Mouse (Mus musculus): Measurements from ENCODE around the gene Panx3.

Panx3 gene

DNA sequence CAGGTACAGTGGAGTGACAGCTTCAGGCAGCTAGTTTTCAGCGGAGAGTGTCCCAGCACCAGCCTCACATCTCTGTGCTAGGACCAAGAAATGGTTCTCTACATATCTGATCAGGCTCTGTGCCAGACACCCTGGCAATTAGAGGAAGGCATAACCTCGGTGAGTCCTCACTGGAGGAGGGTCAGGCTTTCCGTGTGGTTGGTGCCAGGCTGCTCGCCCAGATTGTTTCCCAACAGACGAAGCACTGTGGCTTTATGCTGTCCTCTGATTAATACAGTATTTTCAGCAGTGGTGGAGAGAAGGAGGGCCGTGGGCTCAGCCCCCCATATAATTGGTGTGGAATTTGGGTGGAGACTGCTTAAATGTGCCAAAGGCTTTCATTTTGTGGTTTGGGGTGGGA, at the start of gene Panx3:
TSS of gene Panx3 (minus strand) at position 121 of the 400 bp plus-strand sequence.
- in situ Hi-C loops (cut with MboI; ENCODE audit: low pct_unique_long_range_greater_than_20kb in 1 of 2, low sequenced_read_pairs in 2 of 2, unreplicated experiment in 1 of 2), result no loop called here

- in situ Hi-C loops (cut with MboI; ENCODE audit: low pct_unique_long_range_greater_than_20kb in 1 of 2, low sequenced_read_pairs in 2 of 2, unreplicated experiment in 1 of 2), result no loop called here
Observed at GRCm38 (mm10) chr9:37716150-37716549, 47.1 kb upstream of the Panx3 start, which contains the start of gene Olfr160. Gene Olfr160 (minus strand): TSS chr9:37716250.

GRCm38 (mm10) chr9:37689970-37690686, 21.1 kb upstream of the Panx3 start:
- in situ Hi-C loops (cut with MboI; ENCODE audit: low pct_unique_long_range_greater_than_20kb in 1 of 2, low sequenced_read_pairs in 2 of 2, unreplicated experiment in 1 of 2), result loop anchor here (5.0 kb wide), 1 partner anchor 242 kb away; no protein-coding TSS in a partner anchor

GRCm38 (mm10) chr9:37687941-37688303, 18.9 kb upstream of the Panx3 start:
- in situ Hi-C loops (cut with MboI; ENCODE audit: low pct_unique_long_range_greater_than_20kb in 1 of 2, low sequenced_read_pairs in 2 of 2, unreplicated experiment in 1 of 2), result loop anchor here in 1 of 2 experiments (5.0 kb wide), 1 partner anchor 244 kb away; no protein-coding TSS in a partner anchor

DNA sequence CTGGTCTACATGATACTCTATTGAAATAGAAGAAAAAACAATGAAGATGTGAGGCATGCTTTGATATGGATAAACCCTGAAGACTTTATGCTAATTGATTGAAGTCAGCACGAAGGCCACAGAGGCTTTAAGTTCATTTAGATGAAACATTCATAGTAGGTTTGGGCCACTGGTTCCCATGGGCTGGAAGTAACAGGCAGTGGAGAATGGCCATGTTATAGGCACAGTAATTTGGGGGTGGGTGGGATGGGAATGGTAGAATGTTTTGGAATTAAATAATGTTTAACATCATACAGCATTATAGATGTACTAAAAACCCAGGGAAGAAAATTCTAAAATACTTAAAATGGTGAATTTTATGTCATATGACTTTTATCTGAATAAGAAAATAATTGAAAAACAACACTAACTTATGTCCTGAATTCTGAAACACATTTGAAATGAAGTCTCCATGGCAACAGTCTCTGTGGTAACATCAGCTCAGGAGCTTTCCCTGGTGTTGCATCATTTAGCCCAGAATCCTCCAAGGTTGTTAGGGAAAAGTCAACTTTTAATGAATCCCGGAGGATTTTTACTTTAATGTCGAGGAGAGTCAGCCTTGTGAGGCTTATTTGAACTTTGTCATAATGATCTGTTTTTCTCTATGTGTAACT, 18.4 kb upstream of the Panx3 start:
- in situ Hi-C loops (cut with MboI; ENCODE audit: low pct_unique_long_range_greater_than_20kb in 1 of 2, low sequenced_read_pairs in 2 of 2, unreplicated experiment in 1 of 2), result loop anchor here in 1 of 2 experiments (5.0 kb wide), 1 partner anchor 245 kb away; no protein-coding TSS in a partner anchor

DNA sequence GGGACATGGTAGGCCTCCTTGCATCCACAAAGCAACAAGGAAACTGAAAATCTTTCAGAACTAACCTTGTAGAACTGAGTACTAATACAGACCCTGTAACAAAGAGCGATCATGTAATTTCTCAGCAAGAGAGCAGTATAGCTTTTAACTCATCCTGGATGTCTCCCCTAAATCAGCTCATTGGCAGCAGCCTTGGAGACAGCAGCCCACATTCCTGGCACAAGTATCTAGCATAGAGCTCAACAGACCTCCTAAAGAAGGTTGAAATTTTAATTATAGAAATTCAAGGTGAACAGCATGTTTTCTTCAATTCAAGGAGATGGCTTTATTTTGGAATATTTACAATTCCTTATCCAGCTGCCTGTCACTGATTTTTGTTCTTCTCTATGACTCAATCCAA, 12.1 kb upstream of the Panx3 start:
- in situ Hi-C loops (cut with MboI; ENCODE audit: low pct_unique_long_range_greater_than_20kb in 1 of 2, low sequenced_read_pairs in 2 of 2, unreplicated experiment in 1 of 2), result no loop called here

- in situ Hi-C loops (cut with MboI; ENCODE audit: low pct_unique_long_range_greater_than_20kb in 1 of 2, low sequenced_read_pairs in 2 of 2, unreplicated experiment in 1 of 2), result no loop called here
Observed at GRCm38 (mm10) chr9:37675287-37675686, 6.3 kb upstream of the Panx3 start.

DNA sequence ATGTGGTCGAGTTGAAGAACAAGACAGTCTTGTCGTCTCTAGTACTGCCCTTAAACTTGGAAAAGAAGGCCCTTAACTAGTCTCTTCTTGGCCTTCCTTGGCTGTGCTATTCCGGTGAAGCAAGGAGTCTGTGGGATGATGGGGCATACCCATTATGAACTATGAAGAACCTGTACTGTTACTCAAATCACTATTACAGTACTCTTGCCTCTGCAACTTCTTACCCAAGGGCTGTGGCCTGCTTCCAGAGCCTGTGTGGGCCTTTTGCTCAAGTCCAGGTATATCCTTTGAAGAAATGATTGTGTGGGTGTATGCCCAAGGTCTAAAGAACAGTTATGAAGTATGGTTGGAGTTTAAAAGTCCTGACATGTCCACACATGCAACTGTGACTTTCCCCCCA, 1.2 kb upstream of the Panx3 start:
- in situ Hi-C loops (cut with MboI; ENCODE audit: low pct_unique_long_range_greater_than_20kb in 1 of 2, low sequenced_read_pairs in 2 of 2, unreplicated experiment in 1 of 2), result no loop called here

DNA sequence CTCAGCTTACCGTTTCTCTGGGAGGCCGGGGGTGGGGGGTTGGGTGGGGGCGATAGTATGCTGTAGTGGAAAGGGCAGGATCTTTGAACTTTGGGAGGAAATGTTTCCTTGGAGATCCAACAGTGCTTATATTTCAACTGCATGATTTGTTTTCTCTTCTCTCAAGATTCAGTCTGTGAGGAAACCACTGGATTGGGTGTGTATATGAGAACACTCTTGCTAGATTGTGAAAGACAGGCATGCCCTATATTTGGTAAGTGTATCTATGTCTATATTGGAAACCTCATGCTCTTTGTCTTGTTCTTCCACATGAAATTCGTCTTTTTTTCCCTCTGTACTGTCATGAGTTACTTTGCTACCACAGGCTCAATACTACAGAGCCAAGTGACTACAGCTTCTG, 643 bp upstream of the Panx3 start:
- in situ Hi-C loops (cut with MboI; ENCODE audit: low pct_unique_long_range_greater_than_20kb in 1 of 2, low sequenced_read_pairs in 2 of 2, unreplicated experiment in 1 of 2), result no loop called here

DNA sequence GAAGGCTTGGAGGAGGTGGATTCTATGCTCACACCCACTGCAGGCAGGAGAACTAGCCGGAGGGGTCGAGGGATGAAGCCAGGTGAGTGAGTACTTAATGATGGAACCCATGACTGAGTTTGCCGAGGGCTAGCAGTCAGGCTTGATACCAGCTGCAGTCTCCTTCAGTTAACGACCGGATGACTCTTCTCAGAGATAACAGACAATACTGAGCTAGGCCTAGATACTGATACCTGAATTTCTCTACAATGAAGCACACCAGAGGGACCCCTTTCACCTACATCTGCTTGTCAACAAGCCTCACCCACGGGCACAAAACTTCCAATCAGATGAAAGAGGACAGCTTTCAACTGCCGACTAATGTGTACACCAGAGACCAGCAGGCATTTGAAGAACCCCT, 3.0 kb downstream of the Panx3 start:
- in situ Hi-C loops (cut with MboI; ENCODE audit: low pct_unique_long_range_greater_than_20kb in 1 of 2, low sequenced_read_pairs in 2 of 2, unreplicated experiment in 1 of 2), result no loop called here

GRCm38 (mm10) chr9:37664604-37665003, 4.4 kb downstream of the Panx3 start:
- in situ Hi-C loops (cut with MboI; ENCODE audit: low pct_unique_long_range_greater_than_20kb in 1 of 2, low sequenced_read_pairs in 2 of 2, unreplicated experiment in 1 of 2), result no loop called here

DNA sequence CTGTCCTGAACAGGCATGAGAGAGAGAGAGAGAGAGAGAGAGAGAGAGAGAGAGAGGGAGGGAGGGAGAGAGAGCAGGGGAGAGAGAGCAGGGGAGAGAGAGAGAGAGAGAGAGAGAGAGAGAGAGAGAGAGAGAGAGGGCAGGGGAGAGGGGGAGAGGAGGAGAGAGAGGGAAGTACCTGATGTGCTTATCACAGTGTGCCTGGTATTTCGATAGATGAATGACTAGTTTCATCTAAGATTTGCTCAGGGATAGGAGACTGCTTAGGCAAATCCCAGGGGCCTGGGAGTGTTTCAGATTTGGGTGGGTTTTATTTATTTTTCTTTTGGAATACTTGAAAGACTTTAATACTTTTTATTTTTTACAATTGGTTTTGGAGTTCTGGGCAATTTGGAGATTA, 5.8 kb downstream of the Panx3 start:
- in situ Hi-C loops (cut with MboI; ENCODE audit: low pct_unique_long_range_greater_than_20kb in 1 of 2, low sequenced_read_pairs in 2 of 2, unreplicated experiment in 1 of 2), result no loop called here

- in situ Hi-C loops (cut with MboI; ENCODE audit: low pct_unique_long_range_greater_than_20kb in 1 of 2, low sequenced_read_pairs in 2 of 2, unreplicated experiment in 1 of 2), result no loop called here
Observed at GRCm38 (mm10) chr9:37659413-37659812, 9.6 kb downstream of the Panx3 start.

- in situ Hi-C loops (cut with MboI; ENCODE audit: low pct_unique_long_range_greater_than_20kb in 1 of 2, low sequenced_read_pairs in 2 of 2, unreplicated experiment in 1 of 2), result no loop called here
Observed at GRCm38 (mm10) chr9:37656931-37657481, 12.0 kb downstream of the Panx3 start, which contains the start of gene Tbrg1. Gene Tbrg1 (minus strand): TSS chr9:37657312.

GRCm38 (mm10) chr9:37656439-37656881, 12.6 kb downstream of the Panx3 start:
- in situ Hi-C loops (cut with MboI; ENCODE audit: low pct_unique_long_range_greater_than_20kb in 1 of 2, low sequenced_read_pairs in 2 of 2, unreplicated experiment in 1 of 2), result no loop called here

DNA sequence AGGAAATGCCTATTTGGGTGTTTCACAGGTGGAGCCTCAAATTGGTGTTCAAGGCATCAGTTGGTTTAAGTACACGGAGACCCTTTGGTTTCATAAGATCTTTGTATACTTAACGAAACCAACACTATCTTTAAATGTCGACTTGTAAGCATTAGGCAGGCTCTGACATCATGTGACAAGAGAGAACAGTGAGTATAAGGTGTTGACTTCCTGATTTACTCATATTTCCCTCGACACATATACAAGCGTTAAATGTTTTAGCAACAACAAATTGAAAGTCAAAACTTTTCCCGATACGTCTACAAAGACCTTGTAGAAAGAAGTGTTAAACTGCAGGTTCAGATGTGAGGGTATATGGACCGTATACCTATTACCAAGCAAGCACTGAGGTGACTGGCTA, 13.1 kb downstream of the Panx3 start:
- in situ Hi-C loops (cut with MboI; ENCODE audit: low pct_unique_long_range_greater_than_20kb in 1 of 2, low sequenced_read_pairs in 2 of 2, unreplicated experiment in 1 of 2), result no loop called here

GRCm38 (mm10) chr9:37653836-37654235, 15.2 kb downstream of the Panx3 start:
- in situ Hi-C loops (cut with MboI; ENCODE audit: low pct_unique_long_range_greater_than_20kb in 1 of 2, low sequenced_read_pairs in 2 of 2, unreplicated experiment in 1 of 2), result no loop called here

DNA sequence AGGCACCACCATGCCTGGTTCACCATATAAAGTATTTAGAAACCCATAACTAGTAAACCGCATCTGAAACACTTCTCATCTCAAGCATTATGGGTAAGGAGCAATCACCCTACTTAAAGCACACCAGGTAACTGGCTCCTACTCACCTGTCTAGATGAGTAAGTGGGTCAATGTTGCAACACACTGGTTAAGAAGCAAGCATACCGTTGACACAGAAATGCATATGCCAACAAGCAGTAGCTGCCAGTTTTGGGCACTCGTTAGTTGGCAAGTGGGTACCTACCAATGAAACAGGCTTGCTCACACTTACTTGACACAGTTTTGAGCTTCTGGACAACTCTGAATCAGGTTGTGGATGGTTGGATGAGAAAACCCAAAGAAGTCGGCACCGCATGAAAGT, 18.4 kb downstream of the Panx3 start:
- in situ Hi-C loops (cut with MboI; ENCODE audit: low pct_unique_long_range_greater_than_20kb in 1 of 2, low sequenced_read_pairs in 2 of 2, unreplicated experiment in 1 of 2), result no loop called here

DNA sequence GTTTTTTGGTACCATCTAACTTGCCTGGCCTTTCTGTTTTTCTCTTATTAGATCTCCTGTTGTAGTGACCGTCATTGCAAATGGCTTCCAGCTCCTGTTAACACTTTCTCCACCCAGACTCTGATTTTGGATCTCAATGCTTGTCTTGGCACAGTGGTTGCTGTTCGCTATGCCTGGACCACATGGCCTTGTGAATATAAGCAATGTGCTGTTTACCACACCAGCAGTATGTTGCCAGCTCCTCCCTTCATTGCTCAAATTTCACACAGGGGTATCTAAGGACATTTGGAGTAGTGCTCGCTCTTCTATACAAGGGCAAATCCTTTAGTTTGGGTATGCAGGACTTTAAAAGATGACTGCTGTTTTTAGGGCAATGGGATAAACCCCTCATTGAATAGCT, 22.8 kb downstream of the Panx3 start:
- in situ Hi-C loops (cut with MboI; ENCODE audit: low pct_unique_long_range_greater_than_20kb in 1 of 2, low sequenced_read_pairs in 2 of 2, unreplicated experiment in 1 of 2), result no loop called here

DNA sequence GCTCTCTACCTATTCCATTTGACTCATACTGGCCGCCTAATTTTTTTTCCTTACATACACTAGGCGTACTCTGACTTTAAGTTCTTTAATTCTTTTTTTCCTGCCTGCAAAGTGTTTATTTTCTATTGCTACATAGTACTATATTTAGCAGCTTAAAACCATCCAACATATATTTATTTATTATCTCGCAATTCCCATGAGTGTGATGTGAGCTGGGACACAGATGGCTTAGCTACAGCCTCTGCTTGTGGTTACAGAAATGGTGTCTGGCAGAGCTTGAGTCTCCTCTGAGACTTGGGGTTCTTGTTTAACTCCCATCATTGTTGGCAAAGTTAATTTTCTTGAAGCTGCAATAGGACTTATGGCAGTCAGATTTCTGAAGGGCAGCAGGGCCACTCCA, 30.3 kb downstream of the Panx3 start:
- in situ Hi-C loops (cut with MboI; ENCODE audit: low pct_unique_long_range_greater_than_20kb in 1 of 2, low sequenced_read_pairs in 2 of 2, unreplicated experiment in 1 of 2), result no loop called here
